Mouse (Mus musculus) cortical plate, adult 2 months (tissue): ENCODE data around the gene Cdkn1c.

Experiments
- CTCF ChIP-seq: fragments of 200-500 bp; IDR thresholded peaks from 2 replicates; pipeline ENCODE4 v1.5.1; 2011; ENCODE audit warnings: mild to moderate bottlenecking, control low read depth, low read length; ENCODE audit not compliant: insufficient read depth; ENCODE audit errors: extremely low read depth
- POLR2A ChIP-seq: fragments of 200-500 bp; IDR thresholded peaks from 2 replicates; pipeline ENCODE4 v1.6.1; 2011; ENCODE audit warnings: mild to moderate bottlenecking, low read length, control low read depth; ENCODE audit not compliant: insufficient read depth; ENCODE audit errors: extremely low read depth

DNA sequence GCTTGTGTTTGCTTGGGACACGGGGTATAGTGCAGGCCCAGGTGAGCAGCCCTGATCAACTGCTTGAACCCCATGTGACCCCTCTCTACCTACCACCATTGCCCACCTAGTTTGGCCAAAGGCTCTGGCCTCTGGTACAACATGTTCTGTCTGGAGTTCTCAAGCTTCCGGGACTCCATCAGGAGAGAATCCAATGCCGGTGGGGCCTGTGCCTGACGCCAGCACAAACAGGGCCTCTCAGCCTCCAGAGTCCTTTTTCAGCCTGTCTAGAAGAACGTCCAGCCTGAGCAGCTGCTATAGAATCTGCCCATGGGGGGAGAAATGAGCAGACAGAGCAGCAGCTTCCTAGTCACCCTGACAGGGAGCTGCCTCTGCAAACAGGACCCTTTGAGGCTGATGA, 43.0 kb downstream of the Cdkn1c start:
- TF ChIP-seq POLR2A (no peak), CTCF (no peak)
